Mouse (Mus musculus) limb, embryonic 11.5 days (tissue): Measurements from ENCODE around the gene Zfp534. TPM values are rescaled to one million over a fixed set of nuclear protein-coding genes. Genes with fewer than 3 reads are reported as not detected.

ENCODE experiments used
- polyA plus RNA-seq: library from polyadenylated mRNA; unstranded; fragments of >200 nt; fragmentation: Nextera tagmentation; extraction: Ambion mirVana; gene quantifications from 2 replicates; pipeline ENCODE4 v1.2.1, GENCODE M21; 2014

The Zfp534 gene
- polyA plus RNA-seq, 1 experiment from 2014 or later = not detected

Other genes with a start within 250 kb of the Zfp534 start
- 8.2 and 13.3 TPM in 2 replicates for gene Zfp982, start 210.1 kb downstream of the Zfp534 start, polyA plus RNA-seq
- gene Gm16503, start 162.3 kb downstream of the Zfp534 start, polyA plus RNA-seq = 0.39 and 0.47 TPM in 2 replicates
- gene Zfp985, start 149.3 kb downstream of the Zfp534 start, polyA plus RNA-seq = 0.07 and 0.09 TPM in 2 replicates
- gene Zfp979, start 60.0 kb downstream of the Zfp534 start, polyA plus RNA-seq = 3.1 TPM in 2 replicates
- 9.5 and 9.6 TPM in 2 replicates for gene Zfp984, start 107.2 kb upstream of the Zfp534 start, polyA plus RNA-seq
- gene Zfp933, start 145.8 kb upstream of the Zfp534 start, polyA plus RNA-seq = 5.2 and 5.3 TPM in 2 replicates
- gene Miip, start 166.3 kb upstream of the Zfp534 start, polyA plus RNA-seq = 33.2 and 34.1 TPM in 2 replicates
- gene Fv1, start 166.4 kb upstream of the Zfp534 start, polyA plus RNA-seq = 14.7 and 16.6 TPM in 2 replicates
- 20.7 and 23.7 TPM in 2 replicates for gene Mfn2, start 202.2 kb upstream of the Zfp534 start, polyA plus RNA-seq
- gene Plod1, start 234.2 kb upstream of the Zfp534 start, polyA plus RNA-seq = 39.0 and 40.9 TPM in 2 replicates
- 17.4 and 19.7 TPM in 2 replicates for gene 2510039O18Rik, start 238.3 kb upstream of the Zfp534 start, polyA plus RNA-seq